Mouse (Mus musculus): ENCODE data around the gene H2al1k. TPM values are rescaled to one million over a fixed set of nuclear protein-coding genes. Genes with fewer than 3 reads are reported as not detected.

H2al1k gene
- polyA plus RNA-seq (2017; shearing (Covaris generic)) = not detected

GRCm38 (mm10) chrX:9350327-9350726 is at the start of gene H2al1k:
Gene H2al1k, plus strand, starts transcription at chrX:9350627.

Other genes starting within 250 kb of the H2al1k start
- gene 4930402K13Rik, start 246.1 kb upstream of the H2al1k start, polyA plus RNA-seq (2017; shearing (Covaris generic)) = not detected
- gene Lancl3, start 150.7 kb upstream of the H2al1k start, polyA plus RNA-seq (2017; shearing (Covaris generic)) = 0.33 TPM
- not detected for gene Gm14862, start 93.7 kb upstream of the H2al1k start, polyA plus RNA-seq (2017; shearing (Covaris generic))
- gene Xk, start 77.9 kb upstream of the H2al1k start, polyA plus RNA-seq (2017; shearing (Covaris generic)) = 0.67 TPM
- gene H2al1m, start 66.9 kb upstream of the H2al1k start, polyA plus RNA-seq (2017; shearing (Covaris generic)) = not detected
- 46.2 TPM for gene Cybb, start 137.1 kb downstream of the H2al1k start, polyA plus RNA-seq (2017; shearing (Covaris generic))
- gene H2al1o, start 221.8 kb downstream of the H2al1k start, polyA plus RNA-seq (2017; shearing (Covaris generic)) = not detected

Measured in activated CD4-positive, CD25-positive, alpha-beta regulatory T cell, adult 9 weeks (primary cell).